Mouse (Mus musculus): ENCODE data around the gene Tmem123.

- TF ChIP-seq CTCF (IDR thresholded peaks at IDR 0.05; ENCODE audit: control insufficient read depth, insufficient read depth, insufficient replicate concordance, low read depth, low read length) (no peak), POLR2A (IDR thresholded peaks at IDR 0.05; ENCODE audit: control insufficient read depth, low read depth, low read length) (no peak)
Measured at GRCm38 (mm10) chr9:7762741-7763140, 1.1 kb upstream of the Tmem123 start.
